Mouse (Mus musculus) retina, postnatal 7 days (tissue): ENCODE results near the gene Rimbp2.
A peak's percentile ranks its signal among the peaks of the same experiment; 100 is the strongest.
"Not testable (repeated sequence)": the region's sequence is repeated elsewhere in the genome, so short reads cannot be mapped to it uniquely, and the experiment has no call there.

Experiments used
- DNase-seq: peaks from one replicate; pipeline ENCODE4 v3.0.0-alpha.2; 2012; ENCODE audit warnings: low read depth, low spot score

Gene Rimbp2

DNA sequence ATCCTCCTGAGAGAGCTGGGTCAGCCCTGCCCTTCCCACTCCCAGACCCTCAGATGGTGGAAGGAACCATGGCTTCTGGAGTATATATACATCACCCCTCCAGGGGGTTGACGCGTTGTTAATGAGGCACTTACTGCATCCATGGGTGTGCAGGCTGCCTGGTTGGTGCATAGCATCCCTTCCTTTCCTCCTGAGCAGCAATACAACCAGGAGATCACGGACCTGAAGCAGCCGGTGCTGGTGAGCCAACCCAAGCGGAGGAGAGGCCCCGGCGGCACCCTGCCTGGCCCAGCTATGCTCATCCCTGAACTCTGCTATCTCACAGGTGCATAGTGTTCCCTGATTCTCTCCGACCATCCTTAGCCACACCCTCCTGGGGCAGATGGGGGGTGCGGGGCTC lies 208.1 kb downstream of the Rimbp2 start:
- DNase-seq, result no peak

DNA sequence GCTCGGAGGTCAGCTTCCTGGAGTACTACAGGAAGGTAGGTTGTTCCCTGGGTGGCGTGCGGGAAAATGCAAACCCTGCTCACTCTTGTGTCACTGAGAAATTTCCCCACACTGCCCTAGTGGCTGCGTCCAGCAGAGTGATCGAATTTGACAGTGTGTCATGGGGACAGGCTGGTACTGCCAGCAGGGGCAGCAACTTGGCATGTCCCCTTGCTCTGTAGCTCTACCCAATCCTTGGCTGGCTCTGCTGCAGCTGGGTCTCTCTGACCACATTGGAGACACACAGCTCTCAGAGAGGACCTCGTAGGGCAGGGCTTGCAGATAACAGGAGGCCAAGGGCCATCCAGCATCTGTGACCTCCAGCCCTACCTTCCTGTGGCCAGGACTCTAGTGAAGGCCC lies 208.9 kb downstream of the Rimbp2 start:
- no peak for DNase-seq

DNA sequence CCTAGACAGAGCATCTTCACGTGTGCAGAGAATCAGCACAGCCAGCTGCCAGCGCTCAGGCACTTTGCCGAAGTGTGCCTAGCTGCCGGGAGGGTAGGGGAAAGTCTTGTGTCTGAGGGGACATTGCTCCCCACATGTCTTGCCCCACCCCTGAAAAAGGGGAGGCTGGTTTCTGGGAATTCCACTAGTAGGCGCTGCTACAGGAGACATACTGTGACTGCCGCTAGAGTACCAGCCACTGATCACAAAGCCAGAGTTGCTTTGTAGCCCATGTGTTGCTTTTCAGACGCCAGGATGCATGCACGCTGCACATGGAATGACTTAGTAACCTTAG lies 213.5 kb downstream of the Rimbp2 start:
- DNase-seq, result no peak

DNA sequence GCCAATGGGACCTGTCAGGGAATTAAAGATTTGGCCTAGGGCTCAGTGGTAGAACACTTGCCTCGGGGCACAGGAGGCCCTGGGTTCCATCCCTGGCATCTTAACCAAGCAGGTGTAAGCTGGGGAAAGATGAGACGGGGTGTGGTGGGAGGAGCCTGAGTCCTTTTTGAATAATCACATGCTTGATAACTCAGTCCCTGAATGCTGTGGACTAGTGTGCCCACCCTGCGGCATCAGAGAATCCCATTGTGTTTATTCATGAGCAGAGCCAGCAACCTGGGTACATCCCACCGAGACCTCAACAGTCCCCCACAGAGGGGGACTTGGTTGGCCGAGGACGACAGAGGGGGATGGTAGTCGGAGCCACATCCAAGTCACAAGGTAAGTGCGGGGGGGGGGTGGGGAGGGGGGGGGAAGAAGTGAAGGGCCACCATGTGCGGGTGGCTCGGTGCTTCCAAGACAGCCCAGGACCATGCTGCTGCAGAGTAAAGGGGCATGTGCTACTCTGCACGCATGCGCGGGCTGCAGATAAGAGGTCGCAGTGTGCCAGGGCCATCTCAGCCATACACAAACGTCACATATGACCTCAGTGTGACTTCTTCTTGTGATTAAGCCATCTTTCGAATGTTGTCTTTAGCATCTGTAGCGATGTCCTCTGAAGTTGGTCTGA lies 214.0 kb downstream of the Rimbp2 start:
- DNase-seq, result no peak

DNA sequence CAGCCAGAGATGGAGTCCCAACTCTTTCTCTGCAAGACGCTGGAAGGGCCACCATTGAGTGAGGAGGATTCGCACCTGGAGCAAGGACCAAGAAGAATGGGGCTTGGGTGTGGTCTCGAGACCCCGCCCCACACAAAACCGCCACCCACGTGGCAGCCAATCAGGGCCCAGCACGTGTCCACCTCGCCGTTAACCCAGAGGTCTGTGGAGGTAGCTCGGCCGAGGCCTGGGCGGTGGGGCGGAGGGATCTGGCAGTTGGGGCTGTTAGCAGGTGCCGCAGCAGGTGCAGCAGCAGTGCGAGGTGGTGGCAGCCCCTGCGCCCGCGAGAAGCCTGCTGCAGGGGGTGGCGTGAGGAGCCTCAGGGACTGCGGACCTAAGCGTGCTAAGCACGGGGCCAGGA lies 217.4 kb downstream of the Rimbp2 start:
- DNase-seq, result no peak

DNA sequence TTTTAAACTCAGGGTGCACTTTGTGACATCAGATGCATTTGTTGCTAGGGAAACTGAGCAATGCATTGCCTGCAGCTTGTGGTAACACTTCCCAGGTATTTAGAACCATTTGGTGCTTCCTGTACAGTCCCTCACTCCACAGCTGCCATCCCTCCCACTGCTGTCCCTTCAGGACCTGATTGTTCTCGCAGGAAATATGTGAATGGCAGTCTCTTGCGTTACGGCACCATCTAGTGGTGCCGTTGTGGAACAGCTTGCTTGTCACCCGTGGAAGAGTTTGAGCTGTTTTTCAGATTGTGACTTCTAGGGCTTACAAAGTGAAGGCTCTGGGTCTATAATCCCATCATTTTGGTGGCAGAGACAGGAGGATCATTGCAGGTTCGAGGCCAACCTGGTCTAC lies 219.3 kb downstream of the Rimbp2 start:
- DNase-seq, result peak; percentile 61

DNA sequence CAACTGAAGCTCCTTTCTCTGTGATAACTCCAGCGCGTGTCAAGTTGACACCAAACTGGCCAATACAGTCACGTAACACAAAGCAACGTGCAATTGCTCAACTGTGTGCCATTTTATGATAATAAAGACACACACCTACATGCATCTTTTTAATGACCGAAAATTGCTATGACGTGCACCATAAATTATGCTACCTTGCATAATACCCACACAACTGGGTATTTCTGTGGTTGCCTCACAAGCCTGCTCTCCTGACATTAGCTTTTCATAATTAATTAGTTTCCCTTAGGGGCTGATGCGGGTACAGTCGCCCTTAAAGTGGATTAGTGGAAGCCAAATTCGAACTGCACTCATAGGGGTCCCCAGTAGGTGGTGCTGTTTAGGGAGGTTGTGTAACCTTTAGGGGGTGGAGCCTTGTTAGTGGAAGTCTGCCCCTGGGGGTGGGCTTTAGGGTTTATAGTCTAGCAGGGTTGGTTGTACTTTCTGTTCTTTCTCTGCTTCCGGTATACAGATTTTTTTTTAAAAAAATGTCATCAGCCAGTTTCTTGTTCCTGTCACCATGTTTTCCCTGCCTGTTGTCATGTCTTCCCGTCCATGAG lies 220.8 kb downstream of the Rimbp2 start:
- peak; percentile 35 for DNase-seq

DNA sequence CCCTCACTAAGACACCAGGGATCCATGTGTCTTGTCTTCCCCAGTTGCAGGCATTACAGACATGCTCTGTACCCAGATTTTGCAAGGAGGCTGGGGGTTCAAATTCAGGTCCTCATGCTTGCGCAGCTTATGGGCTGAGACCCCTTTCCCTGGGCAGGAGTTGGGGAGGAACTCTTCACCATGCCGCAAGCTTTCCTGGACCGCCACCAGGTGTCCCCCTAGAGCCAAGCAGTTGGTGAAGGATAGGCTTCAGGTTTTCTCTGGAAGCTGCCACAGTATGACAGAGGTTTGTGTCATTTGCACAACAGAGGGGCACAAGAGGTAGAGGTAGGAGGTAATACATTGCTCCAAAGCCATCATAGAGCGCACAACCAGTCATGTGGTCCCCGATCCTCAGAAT lies 222.7 kb downstream of the Rimbp2 start:
- peak; percentile 36 for DNase-seq

DNA sequence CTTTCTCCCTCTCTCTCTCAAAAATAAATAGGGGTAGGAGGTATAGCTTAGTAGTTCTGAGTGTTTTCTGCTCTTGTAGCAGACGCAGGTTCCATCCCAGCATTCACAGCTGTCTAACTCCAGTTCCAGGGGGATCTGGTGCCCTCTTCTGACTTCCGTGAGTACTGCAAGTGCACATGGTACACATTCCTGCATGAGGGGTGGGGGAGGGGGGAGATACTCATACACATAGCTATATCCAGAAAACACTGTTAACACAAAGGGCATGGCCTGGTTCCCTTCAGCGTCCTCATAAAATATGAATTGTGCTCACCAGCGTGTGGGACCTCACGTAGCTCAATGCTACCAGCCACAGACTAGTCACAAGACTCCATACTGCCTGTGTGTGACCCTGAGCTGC lies 223.9 kb downstream of the Rimbp2 start:
- no peak for DNase-seq

DNA sequence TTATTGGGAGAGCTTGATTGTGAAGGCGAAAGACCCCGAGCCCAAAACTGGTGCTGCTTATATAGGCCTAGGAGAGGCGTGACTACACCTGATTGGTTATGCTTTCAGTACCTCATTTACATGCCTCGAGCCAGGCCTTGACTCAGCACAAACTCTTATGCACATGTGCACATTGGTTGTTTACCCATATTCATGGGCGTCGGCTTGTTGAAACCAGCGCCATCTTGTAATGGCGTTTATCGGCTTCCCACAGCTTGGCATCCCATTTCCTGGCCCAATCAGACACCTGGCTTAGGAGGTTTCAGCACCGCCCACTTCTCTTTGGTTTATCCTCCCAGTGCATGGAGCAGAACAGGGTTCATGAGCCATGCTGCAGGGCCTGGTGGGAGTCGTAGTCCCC lies 232.8 kb downstream of the Rimbp2 start:
- DNase-seq, result not testable (repeated sequence)

DNA sequence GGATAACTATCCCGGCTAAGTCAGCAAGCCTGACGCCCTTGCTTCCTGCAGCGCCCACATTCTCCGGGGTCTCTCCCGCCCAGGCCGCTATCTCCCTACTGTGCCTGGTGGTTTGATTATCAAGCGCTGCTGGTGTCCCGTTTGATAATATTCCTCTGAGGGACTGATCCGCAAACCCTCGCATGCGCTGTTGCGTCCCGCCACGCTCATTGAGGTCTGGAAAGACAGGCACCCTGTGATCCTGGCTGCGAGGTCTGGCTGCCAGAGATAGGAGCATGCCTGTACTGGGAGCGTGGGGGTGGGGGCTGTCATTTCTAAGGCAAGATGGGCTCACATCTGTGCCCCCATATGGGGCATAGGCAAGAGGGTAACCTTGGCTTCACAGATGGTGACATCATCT lies 238.1 kb downstream of the Rimbp2 start:
- DNase-seq, result no peak

DNA sequence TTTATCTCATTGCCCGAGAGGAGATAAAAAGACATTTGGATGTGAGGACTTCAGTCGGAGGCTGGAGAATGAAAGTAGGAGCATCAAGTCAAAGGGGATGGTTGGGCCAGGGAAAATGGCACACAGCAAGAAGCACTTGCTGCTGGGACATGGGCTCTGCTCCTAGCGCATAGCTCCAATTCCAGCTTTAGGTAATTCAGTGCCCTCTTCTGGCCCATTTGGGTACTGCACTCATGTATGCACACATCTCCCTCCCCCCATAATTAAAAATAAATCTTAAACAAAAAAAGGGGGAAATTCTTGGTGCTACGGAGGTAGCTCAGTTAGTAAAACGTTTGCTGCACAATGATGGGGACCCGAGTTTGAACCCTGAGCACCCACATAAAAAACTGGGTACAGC lies 241.4 kb downstream of the Rimbp2 start:
- DNase-seq, result no peak

DNA sequence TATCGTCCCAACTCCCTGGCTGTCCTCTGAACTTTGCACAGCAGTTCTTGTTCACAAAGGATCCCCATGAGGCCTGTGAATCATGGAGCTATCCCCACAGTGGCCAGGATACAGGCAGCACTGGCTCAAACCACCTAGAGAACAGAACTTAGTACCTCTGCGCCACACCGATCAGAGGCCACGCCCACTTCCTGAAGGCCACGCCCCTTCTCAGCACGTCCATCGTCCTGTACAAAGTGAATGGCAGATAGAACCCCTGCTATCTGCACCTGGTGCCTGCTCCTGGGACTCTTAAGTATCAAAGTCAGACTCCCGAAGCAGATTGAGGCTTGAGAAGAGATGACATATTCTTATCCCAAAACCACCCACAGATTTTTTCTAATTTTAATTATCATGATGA lies 242.7 kb downstream of the Rimbp2 start:
- no peak for DNase-seq

DNA sequence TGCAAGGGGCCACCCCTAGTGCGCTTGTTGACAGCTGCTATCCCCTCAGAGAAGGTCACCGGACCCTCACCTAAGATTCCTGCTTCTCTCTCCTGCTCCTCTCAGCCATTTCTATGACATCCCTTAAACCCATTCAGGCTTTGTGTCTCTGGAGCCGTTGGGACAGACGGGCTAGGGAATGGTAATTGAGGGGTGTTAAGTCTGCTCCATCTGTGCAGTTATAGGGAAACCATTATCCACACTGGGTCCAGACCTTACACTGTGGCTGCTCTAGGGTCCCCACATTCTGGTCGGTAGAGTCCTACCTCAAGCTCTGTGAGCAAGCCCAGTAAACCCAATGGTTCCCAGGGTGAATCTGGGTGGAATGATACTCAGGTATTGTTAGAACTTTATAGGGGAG lies 244.4 kb downstream of the Rimbp2 start:
- DNase-seq, result no peak
